Mouse (Mus musculus): ENCODE measurements at regions not wholly inside any gene's neighbourhood (a gene's known extent, or its start where the extent isn't known, plus 50 kb on each side); places are given as distances from the start of the nearest gene placed in this dataset.
A peak's percentile ranks its signal among the peaks of the same experiment; 100 is the strongest.
"Not testable (repeated sequence)": the region's sequence is repeated elsewhere in the genome, so short reads cannot be mapped to it uniquely, and the experiment has no call there.

- ATAC-seq (no peak), DNase-seq (ENCODE audit: low spot score) (no peak)
- Histone ChIP-seq H3K27ac (ENCODE audit: low read depth, low read length) (no peak overlapping the region), H3K4me2 (ENCODE audit: low read length) (no peak overlapping the region), H3K9me3 (replicated peaks; ENCODE audit: control insufficient read depth, low read length) (no peaks in the 10 kb centered on the region), H3K4me1 (ENCODE audit: control insufficient read depth, insufficient read depth, low read length) (no peaks in the 10 kb centered on the region), H3K4me3 (ENCODE audit: low read depth, low read length) (no peak overlapping the region), H3K27me3 (replicated peaks; ENCODE audit: control insufficient read depth, insufficient read depth, low read length) (no peaks in the 10 kb centered on the region), H3K36me3 (ENCODE audit: control insufficient read depth, insufficient read depth, low read length) (no peaks in the 10 kb centered on the region), H3K9ac (ENCODE audit: low read length) (no peak overlapping the region)
- 81% methylated on average over 4 of the region's 4 CpGs for WGBS
Measured at GRCm38 (mm10) chr3:79002173-79002848, 284.0 kb downstream of the Rapgef2 start.

- ATAC-seq (no peak), DNase-seq (ENCODE audit: low spot score) (no peak)
- H3K27ac ChIP-seq (ENCODE audit: low read depth, low read length) = no peak overlapping the region
- 88% methylated on average over 4 of the region's 4 CpGs for WGBS
- H3K4me2 ChIP-seq (ENCODE audit: low read length) = no peak overlapping the region
- no peak overlapping the region for H3K4me3 ChIP-seq (ENCODE audit: low read depth, low read length)
- H3K27me3 ChIP-seq (replicated peaks; ENCODE audit: control insufficient read depth, insufficient read depth, low read length) = no peaks in the 10 kb centered on the region
- no peaks in the 10 kb centered on the region for H3K36me3 ChIP-seq (ENCODE audit: control insufficient read depth, insufficient read depth, low read length)
- no peaks in the 10 kb centered on the region for H3K4me1 ChIP-seq (ENCODE audit: control insufficient read depth, insufficient read depth, low read length)
- H3K9me3 ChIP-seq (replicated peaks; ENCODE audit: control insufficient read depth, low read length) = no peaks in the 10 kb centered on the region
- H3K9ac ChIP-seq (ENCODE audit: low read length) = no peak overlapping the region
Measured at GRCm38 (mm10) chr3:79001754-79002153, 284.6 kb downstream of the Rapgef2 start.

DNA sequence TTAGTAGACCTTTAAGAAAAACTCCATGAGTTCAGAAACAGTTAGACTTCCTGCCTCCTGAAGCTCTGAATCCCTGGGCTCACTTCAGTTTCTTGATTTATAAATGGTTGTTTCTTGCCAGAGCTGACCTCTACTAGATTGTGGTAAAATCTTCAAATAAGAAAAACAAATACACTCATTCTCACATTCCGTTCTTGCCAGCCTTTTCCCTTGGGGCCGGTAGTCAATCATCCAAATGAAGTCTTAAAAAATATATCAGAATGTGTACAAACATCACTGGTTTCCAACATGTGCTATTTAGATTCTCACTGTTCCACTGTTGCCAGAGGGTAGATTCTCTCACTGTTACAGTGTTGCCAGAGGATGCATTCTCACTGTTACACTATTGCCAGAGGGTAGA, 286.0 kb downstream of the Rapgef2 start:
- no peak overlapping the region for H3K27ac ChIP-seq (ENCODE audit: low read depth, low read length)
- no peak overlapping the region for H3K9ac ChIP-seq (ENCODE audit: low read length)
- no peak for ATAC-seq
- no peaks in the 10 kb centered on the region for H3K4me1 ChIP-seq (ENCODE audit: control insufficient read depth, insufficient read depth, low read length)
- H3K36me3 ChIP-seq (ENCODE audit: control insufficient read depth, insufficient read depth, low read length) = no peaks in the 10 kb centered on the region
- H3K27me3 ChIP-seq (replicated peaks; ENCODE audit: control insufficient read depth, insufficient read depth, low read length) = no peaks in the 10 kb centered on the region
- WGBS = 86% methylated on average over 2 of the region's 2 CpGs
- no peak overlapping the region for H3K4me2 ChIP-seq (ENCODE audit: low read length)
- no peaks in the 10 kb centered on the region for H3K9me3 ChIP-seq (replicated peaks; ENCODE audit: control insufficient read depth, low read length)
- H3K4me3 ChIP-seq (ENCODE audit: low read depth, low read length) = no peak overlapping the region
- peak; percentile 42 for DNase-seq (ENCODE audit: low spot score)

- Histone ChIP-seq H3K4me3 (ENCODE audit: low read depth, low read length) (no peak overlapping the region), H3K4me2 (ENCODE audit: low read length) (no peak overlapping the region), H3K9me3 (replicated peaks; ENCODE audit: control insufficient read depth, low read length) (no peaks in the 10 kb centered on the region), H3K27ac (ENCODE audit: low read depth, low read length) (no peak overlapping the region), H3K9ac (ENCODE audit: low read length) (no peak overlapping the region), H3K27me3 (replicated peaks; ENCODE audit: control insufficient read depth, insufficient read depth, low read length) (no peaks in the 10 kb centered on the region), H3K4me1 (ENCODE audit: control insufficient read depth, insufficient read depth, low read length) (no peaks in the 10 kb centered on the region), H3K36me3 (ENCODE audit: control insufficient read depth, insufficient read depth, low read length) (no peaks in the 10 kb centered on the region)
- ATAC-seq (no peak), DNase-seq (ENCODE audit: low spot score) (no peak)
- WGBS = 52% methylated on average over 3 of the region's 3 CpGs
Measured at GRCm38 (mm10) chr3:78999803-79000202, 286.5 kb downstream of the Rapgef2 start.

- Histone ChIP-seq H3K4me3 (ENCODE audit: low read depth, low read length) (no peak overlapping the region), H3K27ac (ENCODE audit: low read depth, low read length) (no peak overlapping the region), H3K27me3 (replicated peaks; ENCODE audit: control insufficient read depth, insufficient read depth, low read length) (no peaks in the 10 kb centered on the region), H3K36me3 (ENCODE audit: control insufficient read depth, insufficient read depth, low read length) (no peaks in the 10 kb centered on the region), H3K9ac (ENCODE audit: low read length) (no peak overlapping the region), H3K4me2 (ENCODE audit: low read length) (no peak overlapping the region), H3K9me3 (replicated peaks; ENCODE audit: control insufficient read depth, low read length) (no peaks in the 10 kb centered on the region), H3K4me1 (ENCODE audit: control insufficient read depth, insufficient read depth, low read length) (no peaks in the 10 kb centered on the region)
- 76% methylated on average over 2 of the region's 2 CpGs for WGBS
- ATAC-seq (no peak), DNase-seq (ENCODE audit: low spot score) (no peak)
Measured at GRCm38 (mm10) chr3:78988120-78988519, 298.2 kb downstream of the Rapgef2 start.

- Histone ChIP-seq H3K36me3 (ENCODE audit: control insufficient read depth, insufficient read depth, low read length) (no peaks in the 10 kb centered on the region), H3K4me2 (ENCODE audit: low read length) (no peak overlapping the region), H3K9ac (ENCODE audit: low read length) (no peak overlapping the region), H3K4me3 (ENCODE audit: low read depth, low read length) (no peak overlapping the region), H3K27ac (ENCODE audit: low read depth, low read length) (no peak overlapping the region), H3K27me3 (replicated peaks; ENCODE audit: control insufficient read depth, insufficient read depth, low read length) (no peaks in the 10 kb centered on the region), H3K9me3 (replicated peaks; ENCODE audit: control insufficient read depth, low read length) (no peaks in the 10 kb centered on the region), H3K4me1 (ENCODE audit: control insufficient read depth, insufficient read depth, low read length) (no peaks in the 10 kb centered on the region)
- ATAC-seq (no peak), DNase-seq (ENCODE audit: low spot score) (no peak)
- 87% methylated on average over 6 of the region's 7 CpGs for WGBS
Measured at GRCm38 (mm10) chr3:78986726-78987125, 299.6 kb downstream of the Rapgef2 start.

DNA sequence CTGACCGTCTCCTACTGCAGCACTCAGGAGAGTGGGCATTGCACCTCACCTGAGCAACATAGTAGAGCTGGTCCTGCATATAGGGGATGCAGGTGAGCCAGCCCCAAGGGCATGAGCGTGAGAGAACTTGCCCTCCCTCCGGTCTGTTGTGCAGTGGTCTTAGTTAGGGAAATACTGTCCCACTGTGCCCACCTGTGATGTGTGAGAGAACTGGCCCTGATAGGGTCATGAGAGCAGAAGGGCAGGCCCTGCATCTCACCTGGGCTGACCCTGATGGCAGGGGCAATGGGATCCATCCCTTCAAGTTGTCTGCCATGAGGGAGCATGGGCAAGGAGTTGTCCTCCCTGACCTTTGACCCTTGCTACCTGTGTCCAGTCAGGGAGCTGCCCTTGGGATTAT, 305.3 kb downstream of the Rapgef2 start:
- H3K9me3 ChIP-seq (replicated peaks; ENCODE audit: control insufficient read depth, low read length) = no peaks in the 10 kb centered on the region
- H3K9ac ChIP-seq (ENCODE audit: low read length) = no peak overlapping the region
- H3K27me3 ChIP-seq (replicated peaks; ENCODE audit: control insufficient read depth, insufficient read depth, low read length) = no peaks in the 10 kb centered on the region
- H3K4me2 ChIP-seq (ENCODE audit: low read length) = no peak overlapping the region
- no peak overlapping the region for H3K4me3 ChIP-seq (ENCODE audit: low read depth, low read length)
- no peaks in the 10 kb centered on the region for H3K4me1 ChIP-seq (ENCODE audit: control insufficient read depth, insufficient read depth, low read length)
- H3K27ac ChIP-seq (ENCODE audit: low read depth, low read length) = no peak overlapping the region
- 87% methylated on average over 3 of the region's 3 CpGs for WGBS
- ATAC-seq (no peak), DNase-seq (ENCODE audit: low spot score) (no peak)
- no peaks in the 10 kb centered on the region for H3K36me3 ChIP-seq (ENCODE audit: control insufficient read depth, insufficient read depth, low read length)

GRCm38 (mm10) chr3:78978781-78979180, 307.5 kb downstream of the Rapgef2 start:
- Histone ChIP-seq H3K27me3 (replicated peaks; ENCODE audit: control insufficient read depth, insufficient read depth, low read length) (no peaks in the 10 kb centered on the region), H3K27ac (ENCODE audit: low read depth, low read length) (no peak overlapping the region), H3K4me3 (ENCODE audit: low read depth, low read length) (no peak overlapping the region), H3K36me3 (ENCODE audit: control insufficient read depth, insufficient read depth, low read length) (no peaks in the 10 kb centered on the region), H3K9ac (ENCODE audit: low read length) (no peak overlapping the region), H3K9me3 (replicated peaks; ENCODE audit: control insufficient read depth, low read length) (no peaks in the 10 kb centered on the region), H3K4me1 (ENCODE audit: control insufficient read depth, insufficient read depth, low read length) (no peaks in the 10 kb centered on the region), H3K4me2 (ENCODE audit: low read length) (no peak overlapping the region)
- 82% methylated on average over 4 of the region's 4 CpGs for WGBS
- DNase-seq (ENCODE audit: low spot score) (no peak), ATAC-seq (no peak)

DNA sequence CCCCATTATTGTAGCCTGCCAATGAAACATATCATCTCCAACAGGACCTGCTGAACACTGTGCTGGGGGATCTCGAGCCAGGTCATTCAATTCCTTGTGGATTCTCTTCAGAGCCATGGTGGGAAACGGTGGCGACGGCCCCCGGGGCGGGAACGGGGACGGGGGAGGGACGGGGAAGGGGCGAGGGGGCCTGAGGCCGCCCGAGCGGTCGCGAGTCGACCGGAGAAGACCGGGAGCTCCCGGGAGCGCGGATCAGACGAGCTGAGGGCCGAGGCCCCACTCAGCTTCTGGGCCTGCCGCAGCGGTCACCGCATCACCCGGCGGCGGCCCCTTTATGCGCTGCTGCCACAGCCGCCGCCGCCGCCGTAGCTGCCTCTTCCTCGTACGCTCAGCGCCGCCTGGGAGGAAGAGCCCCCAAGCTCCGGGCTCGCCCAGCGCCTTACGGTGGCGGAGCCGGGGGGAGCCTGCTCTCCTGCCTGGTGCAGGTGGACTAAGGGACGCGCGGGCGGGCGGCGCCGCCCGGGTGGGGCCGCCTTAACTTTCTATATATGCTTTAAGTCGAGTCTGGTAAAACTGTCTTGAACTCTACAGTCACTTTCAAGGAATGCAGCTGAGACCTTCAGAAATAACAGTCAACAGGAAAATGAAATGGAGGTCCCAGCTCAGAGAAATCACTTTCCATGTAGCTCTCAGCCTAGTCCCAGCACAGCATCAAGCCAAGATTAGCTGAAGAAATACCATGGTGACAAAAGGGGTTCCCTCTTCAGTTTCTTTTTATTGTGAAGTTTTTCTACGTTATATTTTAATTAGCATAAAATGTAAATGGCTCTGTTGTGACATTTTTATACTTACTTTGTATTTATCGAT, 319.4 kb downstream of the Rapgef2 start:
- H3K27me3 ChIP-seq (replicated peaks; ENCODE audit: control insufficient read depth, insufficient read depth, low read length); H3K4me1 ChIP-seq (ENCODE audit: control insufficient read depth, insufficient read depth, low read length); H3K27ac ChIP-seq (ENCODE audit: low read depth, low read length); H3K9me3 ChIP-seq (replicated peaks; ENCODE audit: control insufficient read depth, low read length); H3K36me3 ChIP-seq (ENCODE audit: control insufficient read depth, insufficient read depth, low read length): not testable (repeated sequence)
- ATAC-seq (peak; percentile 95), DNase-seq (ENCODE audit: low spot score) (peak; percentile 33)
- peak overlapping the region; percentile 61 for H3K4me2 ChIP-seq (ENCODE audit: low read length)
- 4% methylated on average over 27 of the region's 57 CpGs for WGBS
- H3K9ac ChIP-seq (ENCODE audit: low read length) = peak overlapping the region; percentile 66
- peak overlapping the region; percentile 39 for H3K4me3 ChIP-seq (ENCODE audit: low read depth, low read length)
